Mouse (Mus musculus) cerebellum, adult 11-12 months (tissue): Measurements from ENCODE around the gene H1f0.

Experiments used
- DNase-seq: peaks from one replicate; pipeline ENCODE4 v3.0.0; 2022

The H1f0 gene

GRCm38 (mm10) chr15:79028237-79028738, at the start of gene H1f0:
Gene H1f0, plus strand, starts transcription at chr15:79028450.
- peak; percentile 95 for DNase-seq

DNA sequence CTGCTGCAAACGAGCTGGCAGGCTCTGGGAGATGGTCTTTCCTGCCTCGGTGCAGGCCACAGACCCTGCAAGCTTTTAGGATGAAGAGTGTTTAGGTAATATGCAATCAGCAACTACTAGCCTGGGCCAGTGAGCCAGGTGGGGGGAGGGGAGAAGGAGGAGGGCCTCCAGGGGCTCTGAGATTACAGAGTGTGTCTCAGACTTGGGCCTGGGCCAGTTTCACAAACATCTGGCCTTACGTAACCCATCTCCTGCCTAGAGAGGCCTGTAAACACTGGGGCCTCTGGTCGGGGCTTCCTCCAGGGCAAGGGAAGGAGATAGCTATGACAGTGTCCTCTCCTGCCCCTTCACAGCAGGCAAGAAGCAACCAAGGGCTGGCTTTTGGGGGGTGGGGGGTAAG, 49.4 kb upstream of the H1f0 start:
- DNase-seq: no peak

- DNase-seq: no peak
Measured at GRCm38 (mm10) chr15:78980084-78980483, 48.2 kb upstream of the H1f0 start.

DNA sequence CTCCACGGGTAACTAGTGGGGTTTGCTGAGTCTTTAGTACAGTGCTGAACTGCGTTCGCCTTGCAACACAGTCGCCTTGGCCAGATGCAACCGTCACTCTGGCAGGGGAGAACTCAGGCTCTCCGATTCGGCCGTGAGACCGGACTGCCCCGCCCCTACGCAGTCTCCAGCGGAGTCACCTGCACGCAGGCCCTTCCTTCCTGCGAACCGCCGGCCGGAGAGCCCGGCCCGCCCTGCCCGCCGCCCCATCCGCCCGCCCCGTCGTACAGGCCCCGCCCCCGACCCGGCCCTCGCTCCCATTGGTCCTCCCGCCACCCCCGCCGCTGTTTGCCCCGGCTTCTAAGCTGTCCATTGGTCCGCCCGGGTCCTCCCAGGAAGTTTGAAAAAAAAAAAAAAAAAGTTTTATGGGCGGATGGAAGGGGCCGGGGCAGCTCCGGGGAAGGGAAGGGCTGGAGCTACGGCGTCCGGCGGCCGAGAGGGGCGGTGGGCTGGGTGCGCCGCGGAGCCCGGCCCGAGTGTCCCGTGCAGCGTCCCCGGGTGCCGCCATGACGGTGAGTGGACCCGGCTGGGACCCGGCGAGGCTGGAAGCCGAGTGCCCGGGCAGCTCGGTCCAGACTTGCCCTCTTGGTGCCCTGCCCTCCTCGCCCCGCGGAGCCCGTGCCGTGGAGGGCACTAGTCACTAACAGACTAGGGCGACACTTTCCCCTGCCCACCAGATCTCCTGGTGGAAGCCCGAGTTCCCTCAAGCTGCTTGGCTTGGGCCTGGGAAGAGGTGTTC, 45.4 kb upstream of the H1f0 start:
- peak; percentile 83 for DNase-seq

DNA sequence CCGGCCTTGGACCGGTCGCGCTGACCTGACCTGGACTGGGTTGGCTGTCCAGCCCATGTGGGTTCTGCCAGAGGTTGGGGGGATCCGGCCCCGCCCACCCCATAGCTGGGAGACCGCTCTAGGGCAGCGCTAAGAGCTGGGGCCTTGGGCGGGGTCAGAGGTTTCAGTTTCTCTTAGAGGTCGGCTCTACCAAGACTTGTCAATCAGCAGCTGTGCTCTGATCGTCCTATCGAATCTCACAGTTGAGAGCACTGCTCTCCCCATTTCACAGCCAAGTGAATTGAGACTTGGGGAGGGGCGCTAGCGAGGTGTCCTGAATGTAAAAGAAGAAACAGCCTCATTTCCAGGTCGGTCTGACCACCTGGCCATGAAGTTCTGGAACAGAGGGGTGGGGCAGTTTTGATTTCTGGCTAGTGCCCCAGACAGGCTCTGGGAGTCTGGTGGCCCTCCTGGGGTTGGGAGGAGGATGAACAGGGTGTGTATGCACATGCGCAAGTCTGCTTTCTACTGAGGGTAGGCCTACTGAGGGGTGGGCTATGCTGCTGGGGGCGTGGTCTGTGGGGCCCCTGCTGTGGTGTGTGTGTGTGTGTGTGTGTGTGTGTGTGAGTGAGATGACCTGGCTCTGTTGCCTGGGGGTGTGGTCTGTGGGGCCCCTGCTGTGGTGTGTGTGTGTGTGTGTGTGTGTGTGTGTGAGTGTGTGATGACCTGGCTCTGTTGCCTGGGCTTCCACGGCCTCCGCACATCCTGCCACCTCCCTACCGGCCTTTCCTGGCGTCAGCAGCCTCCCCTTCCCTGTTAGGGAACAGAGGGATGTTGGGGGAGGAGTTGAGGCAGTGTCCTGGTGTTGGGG, 44.6 kb upstream of the H1f0 start:
- DNase-seq: no peak

DNA sequence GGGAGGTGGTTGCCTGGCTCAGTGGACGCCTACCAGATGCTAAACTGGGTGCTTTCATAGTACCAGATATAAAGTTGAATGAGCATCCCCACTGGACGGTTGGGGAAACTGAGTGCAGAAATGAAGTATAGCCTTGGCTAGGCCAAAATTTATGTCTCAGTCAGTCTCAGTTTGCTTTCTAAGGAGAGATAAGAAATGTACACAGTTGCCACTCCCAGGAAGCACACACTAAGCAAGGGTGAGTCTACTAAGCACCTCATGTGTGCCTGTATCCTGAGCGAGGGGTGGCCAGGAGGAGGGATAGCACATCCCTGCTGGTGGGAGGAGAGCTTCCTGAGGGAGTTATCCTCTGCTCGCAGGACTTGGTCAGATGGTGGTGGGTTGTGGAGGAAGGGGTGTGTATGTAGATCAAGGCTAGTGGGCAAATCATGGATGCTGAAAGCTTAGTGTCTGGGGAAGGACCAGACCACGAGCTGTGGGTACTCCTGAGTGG, 43.9 kb upstream of the H1f0 start:
- DNase-seq: no peak

DNA sequence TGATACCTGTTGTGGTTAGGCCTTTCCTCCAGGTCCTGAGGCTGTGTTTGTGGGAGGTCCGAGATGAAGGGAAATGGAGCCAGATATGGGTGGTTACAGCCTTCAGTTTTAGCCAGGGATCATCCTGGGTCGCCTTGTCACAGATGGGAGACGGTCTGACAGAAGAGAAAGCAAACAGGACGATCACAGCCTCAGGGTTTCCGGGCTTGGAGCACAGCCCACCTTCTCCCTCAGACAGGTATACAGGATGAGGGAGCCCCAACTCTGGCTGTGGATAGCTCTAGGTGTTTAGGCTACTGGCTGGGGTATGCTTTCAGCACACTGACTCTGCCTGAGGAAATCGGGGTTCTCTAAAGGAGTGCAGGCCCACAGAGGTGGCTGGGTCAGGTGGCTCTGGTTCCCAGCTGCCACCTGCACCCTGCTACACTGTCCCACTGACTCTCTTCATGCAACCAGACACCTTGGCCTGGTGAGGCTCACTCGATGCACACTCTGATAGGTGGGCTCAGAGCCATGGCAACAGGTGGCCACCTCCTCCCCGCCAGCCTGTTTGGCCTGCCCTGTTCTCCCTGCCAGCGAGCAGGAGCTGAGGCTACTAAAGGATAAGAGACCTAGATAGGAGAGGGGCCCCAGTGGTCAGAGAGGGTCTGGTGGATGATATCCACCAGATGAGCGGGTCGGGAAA, 41.6 kb upstream of the H1f0 start:
- DNase-seq: peak; percentile 83

- peak; percentile 99 for DNase-seq
Measured at GRCm38 (mm10) chr15:78988499-78988971, 39.7 kb upstream of the H1f0 start.

GRCm38 (mm10) chr15:78989152-78990092, 38.8 kb upstream of the H1f0 start:
- peak; percentile 55 for DNase-seq

DNA sequence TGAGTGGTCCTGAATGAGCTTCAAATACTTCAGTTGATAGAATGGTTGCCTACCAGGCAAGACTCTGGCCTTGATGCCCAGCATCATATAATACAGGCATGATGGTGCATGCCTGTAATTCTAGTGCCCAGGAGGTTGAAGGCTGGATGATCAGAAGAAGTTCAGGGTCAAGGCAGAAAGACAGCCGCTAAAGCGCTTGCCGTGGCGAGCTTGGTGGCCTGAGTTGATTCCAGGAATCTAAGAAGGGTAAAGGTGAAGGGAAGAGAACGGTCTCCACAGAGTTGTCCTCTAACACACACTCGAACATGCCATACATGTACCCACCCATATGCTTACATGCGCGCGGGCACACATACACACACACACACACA, 38.2 kb upstream of the H1f0 start:
- DNase-seq: no peak

DNA sequence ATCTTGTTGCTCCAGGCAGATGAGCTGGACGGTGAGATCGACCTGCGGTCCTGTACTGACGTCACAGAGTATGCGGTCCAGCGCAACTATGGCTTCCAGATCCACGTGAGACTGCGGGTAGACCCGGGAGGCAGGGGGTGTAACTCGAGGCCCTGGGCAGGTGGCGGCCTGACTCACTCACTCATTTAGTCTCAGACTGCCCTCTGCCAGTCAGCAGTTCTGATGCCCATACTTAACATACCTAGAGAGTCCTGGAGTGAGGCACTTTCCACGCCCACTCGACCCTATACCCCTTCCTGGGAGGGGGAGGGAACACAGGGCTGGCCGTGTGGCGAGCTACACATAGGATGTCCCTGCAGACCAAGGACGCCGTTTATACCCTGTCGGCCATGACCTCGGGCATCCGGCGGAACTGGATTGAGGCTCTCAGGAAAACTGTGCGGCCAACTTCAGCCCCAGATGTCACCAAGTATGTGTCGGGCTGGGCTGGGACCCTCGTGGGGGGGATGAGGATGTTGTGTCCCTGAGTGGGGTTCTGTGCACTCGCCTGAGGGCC, 37.2 kb upstream of the H1f0 start:
- DNase-seq: no peak

DNA sequence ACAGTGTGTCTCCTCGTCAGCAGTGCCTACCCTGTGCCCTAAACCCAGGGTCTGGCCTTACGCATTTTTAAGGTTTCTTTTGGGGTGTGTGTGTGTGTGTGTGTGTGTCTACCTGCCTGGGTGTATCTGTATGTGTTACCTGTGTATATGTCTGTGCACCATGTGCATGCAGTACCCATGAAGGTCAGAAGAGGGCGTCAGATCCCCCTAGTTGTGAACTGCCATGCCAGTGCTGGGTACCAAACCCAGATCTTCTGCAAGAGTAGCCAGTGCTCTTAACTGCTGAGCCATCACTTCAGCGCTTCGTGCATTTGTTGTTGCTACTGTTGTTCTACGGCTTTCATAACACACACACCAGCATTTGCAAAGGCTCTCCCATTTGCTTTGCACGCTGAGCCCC, 36.0 kb upstream of the H1f0 start:
- peak; percentile 42 for DNase-seq

DNA sequence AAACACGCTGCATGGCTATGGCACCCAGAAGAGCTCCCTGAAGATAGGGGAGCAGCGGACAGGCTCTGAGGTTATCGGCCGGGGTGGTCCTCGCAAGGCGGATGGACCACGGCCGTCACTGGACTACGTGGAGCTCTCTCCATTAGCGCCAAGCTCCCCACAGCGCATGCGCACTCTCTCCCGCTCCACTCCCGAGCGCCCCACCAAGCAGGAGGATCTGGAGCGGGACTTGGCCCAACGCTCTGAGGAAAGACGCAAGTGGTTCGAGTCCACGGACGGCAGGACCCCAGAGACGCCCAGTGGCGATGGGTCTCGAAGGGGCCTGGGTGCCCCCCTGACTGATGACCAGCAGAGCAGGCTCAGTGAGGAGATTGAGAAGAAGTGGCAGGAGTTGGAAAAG, 35.3 kb upstream of the H1f0 start:
- DNase-seq: peak; percentile 35

GRCm38 (mm10) chr15:78995916-78996315, 32.3 kb upstream of the H1f0 start:
- DNase-seq: no peak

- no peak for DNase-seq
Measured at GRCm38 (mm10) chr15:78996663-78997062, 31.6 kb upstream of the H1f0 start.

- no peak for DNase-seq
Measured at GRCm38 (mm10) chr15:78998348-78998747, 29.9 kb upstream of the H1f0 start.

GRCm38 (mm10) chr15:78999586-78999985, 28.7 kb upstream of the H1f0 start:
- peak; percentile 64 for DNase-seq

DNA sequence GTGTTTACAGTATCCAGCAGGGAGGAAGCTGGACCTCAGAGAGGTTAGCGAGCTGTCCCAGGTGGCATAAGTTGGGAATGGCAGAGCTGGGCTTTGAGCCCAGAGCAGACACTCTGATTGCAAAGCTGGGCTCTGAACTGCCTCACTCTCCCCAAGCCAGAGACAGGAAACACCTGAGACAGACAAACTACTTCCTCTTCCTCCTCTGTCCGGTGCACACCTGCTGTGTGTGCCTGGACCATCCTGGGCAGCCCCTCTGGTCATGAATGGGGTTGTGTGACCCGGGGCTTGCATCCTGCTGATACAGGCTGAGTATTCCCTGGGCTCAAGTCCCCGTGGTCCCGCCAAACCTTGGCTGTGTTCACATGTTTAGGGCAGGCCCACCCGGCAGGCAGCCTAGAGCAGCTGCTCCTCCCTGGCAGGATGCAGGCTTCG, 27.9 kb upstream of the H1f0 start:
- DNase-seq: peak; percentile 76

- DNase-seq: no peak
Measured at GRCm38 (mm10) chr15:79001559-79001958, 26.7 kb upstream of the H1f0 start.

- DNase-seq: peak; percentile 82
Measured at GRCm38 (mm10) chr15:79002036-79002435, 26.2 kb upstream of the H1f0 start.

GRCm38 (mm10) chr15:79003079-79003478, 25.2 kb upstream of the H1f0 start:
- no peak for DNase-seq
